Mouse (Mus musculus) megakaryocyte, embryonic 14.5 days (primary cell): ENCODE measurements around the gene Ctdnep1.

Experiments
- FLI1 ChIP-seq: IDR thresholded peaks from 2 replicates; pipeline ENCODE4 v1.6.1; 2012; ENCODE audit warnings: low read length, inconsistent platforms, mixed read lengths
- GATA1 ChIP-seq: IDR thresholded peaks from 3 replicates; pipeline ENCODE4 v1.6.1; 2012; ENCODE audit warnings: mixed read lengths, low read length, inconsistent platforms, borderline replicate concordance

DNA sequence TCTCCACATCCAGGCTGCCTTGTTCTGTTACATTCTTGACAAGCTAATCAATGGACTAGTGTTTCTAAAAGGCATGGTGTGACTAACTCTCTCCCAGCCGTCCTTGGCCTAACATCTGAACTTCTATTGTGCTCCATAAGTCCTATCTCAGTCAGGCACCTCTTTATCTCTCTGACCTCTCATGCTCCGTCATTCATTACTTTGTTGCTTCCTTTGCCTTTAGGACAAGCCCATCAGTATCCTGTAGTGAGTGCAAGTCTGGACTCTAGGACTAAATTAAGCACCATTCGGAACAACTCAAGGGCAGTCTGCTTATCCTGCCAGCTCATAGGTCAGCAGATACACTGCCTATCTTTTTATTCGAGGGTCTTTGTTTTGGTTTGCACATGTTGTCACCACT lies 4.7 kb upstream of the Ctdnep1 start:
- no peak for TF ChIP-seq GATA1
- no peak for TF ChIP-seq FLI1
